ENCODE assay signal across 22 mouse cellular contexts in the genomic region with DNA sequence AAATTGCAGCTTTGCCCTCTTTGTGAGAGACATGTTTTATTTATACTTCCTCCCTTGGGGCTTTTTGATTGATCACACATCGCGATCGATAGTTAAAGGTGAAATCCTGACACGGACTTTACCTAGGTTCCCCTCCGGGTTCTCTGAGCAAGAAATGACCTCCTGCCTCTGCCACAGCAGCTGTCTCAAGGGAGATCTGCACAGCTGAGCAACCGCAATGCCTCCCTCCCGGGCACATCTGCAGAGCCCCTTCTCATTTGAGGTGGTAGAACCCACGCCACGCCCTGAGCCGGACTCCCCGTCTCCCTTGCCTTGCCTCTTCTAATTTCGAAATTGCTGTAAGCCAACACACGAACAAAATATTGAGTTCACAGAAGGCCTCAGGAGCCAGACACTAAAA.
A peak's percentile ranks its signal among the peaks of the same experiment; 100 is the strongest.
DNase-seq lines count a peak whose midpoint lies in the region; ATAC-seq and TF ChIP-seq lines count a peak whose summit lies in the region.
"Had no signal": no experiment of that assay in that cellular context is flagged by ENCODE, and none has a peak within 500 bp of the region (broad histone marks: within the 10 kb centered on the region; RNA-seq: fewer than 3 reads in every experiment).

No protein-coding gene starts in this region.

- no peaks in the 10 kb centered on the region for H3K4me1 ChIP-seq in forebrain, embryonic 14.5 days (ENCODE audit: control insufficient read depth, insufficient read depth, low read length)
- H3K4me1 ChIP-seq in forebrain, embryonic 12.5 days = peaks cover 3% of the 10 kb centered on the region; the same call in 1 of the 2 replicates
- H3K4me1 ChIP-seq in hindbrain, embryonic 11.5 days (replicated peaks; ENCODE audit: control insufficient read depth, insufficient read depth, low read length) = no peaks in the 10 kb centered on the region
- no peaks in the 10 kb centered on the region for H3K4me1 ChIP-seq in hindbrain, postnatal 0 days (ENCODE audit: insufficient read depth, low read length)
- peaks cover 14% of the 10 kb centered on the region for H3K4me1 ChIP-seq in neural tube, embryonic 13.5 days (replicated peaks)
- peaks cover 7% of the 10 kb centered on the region for H3K4me1 ChIP-seq in neural tube, embryonic 15.5 days
- H3K4me1 ChIP-seq: embryonic facial prominence, embryonic 12.5 days; embryonic facial prominence, embryonic 15.5 days; hindbrain, embryonic 15.5 days; intestine, embryonic 15.5 days had no signal

- peak; percentile 22 for DNase-seq in forebrain, embryonic 14.5 days (ENCODE audit: low spot score)
- peak; percentile 29 for DNase-seq in hindbrain, embryonic 11.5 days (ENCODE audit: low spot score)
- no peak for DNase-seq in hindbrain, postnatal 0 days (ENCODE audit: low spot score)
- peak; percentile 12 for DNase-seq in retina, postnatal 1 day
- no peak for DNase-seq in lung, postnatal 36 days
- DNase-seq: adrenal gland, postnatal 14 days; B cell, adult 2 months; cerebellum, adult 11 months; cerebellum, adult 2 months; cerebellum, adult 9-11 months; cerebellum, postnatal 25 days; gastrocnemius, postnatal 10 days; gastrocnemius, postnatal 36 days had no signal

- no peak for ATAC-seq in forebrain, embryonic 14.5 days
- no peak for ATAC-seq in forebrain, embryonic 12.5 days (ENCODE audit: low FRiP score)
- ATAC-seq in hindbrain, embryonic 11.5 days (ENCODE audit: low FRiP score) = no peak
- ATAC-seq in hindbrain, postnatal 0 days = no peak
- no peak for ATAC-seq in neural tube, embryonic 13.5 days (ENCODE audit: low read depth)
- no peak for ATAC-seq in neural tube, embryonic 15.5 days (ENCODE audit: low FRiP score)
- ATAC-seq: forebrain, embryonic 16.5 days; intestine, embryonic 15.5 days had no signal

- no peaks in the 10 kb centered on the region for H3K9me3 ChIP-seq in forebrain, embryonic 14.5 days (replicated peaks; ENCODE audit: control insufficient read depth, low read length)
- H3K9me3 ChIP-seq in forebrain, embryonic 12.5 days = no peaks in the 10 kb centered on the region
- H3K9me3 ChIP-seq in hindbrain, embryonic 11.5 days (ENCODE audit: control insufficient read depth, low read length) = no peaks in the 10 kb centered on the region
- H3K9me3 ChIP-seq in hindbrain, postnatal 0 days (ENCODE audit: low read length) = no peaks in the 10 kb centered on the region
- H3K9me3 ChIP-seq in neural tube, embryonic 13.5 days = no peaks in the 10 kb centered on the region
- no peaks in the 10 kb centered on the region for H3K9me3 ChIP-seq in neural tube, embryonic 15.5 days (replicated peaks)
- H3K9me3 ChIP-seq: embryonic facial prominence, embryonic 12.5 days; embryonic facial prominence, embryonic 15.5 days; hindbrain, embryonic 15.5 days; intestine, embryonic 15.5 days had no signal

- WGBS in forebrain, embryonic 14.5 days = 83% methylated on average over 13 of the region's 13 CpGs
- WGBS in forebrain, embryonic 12.5 days = 84% methylated on average over 13 of the region's 13 CpGs
- 76% methylated on average over 13 of the region's 13 CpGs for WGBS in hindbrain, embryonic 11.5 days
- WGBS in hindbrain, postnatal 0 days = 69% methylated on average over 13 of the region's 13 CpGs
- 50% methylated on average over 13 of the region's 13 CpGs for WGBS in neural tube, embryonic 13.5 days
- 44% methylated on average over 13 of the region's 13 CpGs for WGBS in neural tube, embryonic 15.5 days

- H3K27me3 ChIP-seq in forebrain, embryonic 14.5 days (replicated peaks; ENCODE audit: control insufficient read depth, insufficient read depth, low read length) = no peaks in the 10 kb centered on the region
- H3K27me3 ChIP-seq in forebrain, embryonic 12.5 days = no peaks in the 10 kb centered on the region
- H3K27me3 ChIP-seq in hindbrain, embryonic 11.5 days (ENCODE audit: control insufficient read depth, insufficient read depth, low read length) = no peaks in the 10 kb centered on the region
- H3K27me3 ChIP-seq in hindbrain, postnatal 0 days (ENCODE audit: insufficient read depth, low read length) = no peaks in the 10 kb centered on the region
- H3K27me3 ChIP-seq in neural tube, embryonic 13.5 days = no peaks in the 10 kb centered on the region
- H3K27me3 ChIP-seq in neural tube, embryonic 15.5 days (replicated peaks) = no peaks in the 10 kb centered on the region
- H3K27me3 ChIP-seq: embryonic facial prominence, embryonic 12.5 days; embryonic facial prominence, embryonic 15.5 days; hindbrain, embryonic 15.5 days; intestine, embryonic 15.5 days had no signal

- no peaks in the 10 kb centered on the region for H3K36me3 ChIP-seq in forebrain, embryonic 14.5 days (ENCODE audit: control insufficient read depth, insufficient read depth, low read length)
- H3K36me3 ChIP-seq in forebrain, embryonic 12.5 days (replicated peaks) = no peaks in the 10 kb centered on the region
- no peaks in the 10 kb centered on the region for H3K36me3 ChIP-seq in hindbrain, embryonic 11.5 days (ENCODE audit: control insufficient read depth, insufficient read depth, low read length)
- no peaks in the 10 kb centered on the region for H3K36me3 ChIP-seq in hindbrain, postnatal 0 days (ENCODE audit: insufficient read depth, low read length)
- no peaks in the 10 kb centered on the region for H3K36me3 ChIP-seq in neural tube, embryonic 13.5 days
- no peaks in the 10 kb centered on the region for H3K36me3 ChIP-seq in neural tube, embryonic 15.5 days
- H3K36me3 ChIP-seq: embryonic facial prominence, embryonic 12.5 days; embryonic facial prominence, embryonic 15.5 days; hindbrain, embryonic 15.5 days; intestine, embryonic 15.5 days had no signal

- H3K4me3 ChIP-seq in forebrain, embryonic 14.5 days (ENCODE audit: low read depth, low read length) = no peak overlapping the region
- H3K4me3 ChIP-seq in forebrain, embryonic 12.5 days (replicated peaks) = no peak overlapping the region
- H3K4me3 ChIP-seq in hindbrain, embryonic 11.5 days (ENCODE audit: low read depth, low read length) = no peak overlapping the region
- no peak overlapping the region for H3K4me3 ChIP-seq in hindbrain, postnatal 0 days (ENCODE audit: low read length)
- no peak overlapping the region for H3K4me3 ChIP-seq in neural tube, embryonic 13.5 days
- H3K4me3 ChIP-seq in neural tube, embryonic 15.5 days (replicated peaks) = no peak overlapping the region
- H3K4me3 ChIP-seq: embryonic facial prominence, embryonic 12.5 days; embryonic facial prominence, embryonic 15.5 days; hindbrain, embryonic 15.5 days; intestine, embryonic 15.5 days had no signal

- no peak overlapping the region for H3K9ac ChIP-seq in forebrain, embryonic 14.5 days (ENCODE audit: low read length)
- H3K9ac ChIP-seq in forebrain, embryonic 12.5 days = no peak overlapping the region
- no peak overlapping the region for H3K9ac ChIP-seq in hindbrain, embryonic 11.5 days (ENCODE audit: low read depth, low read length)
- H3K9ac ChIP-seq in hindbrain, postnatal 0 days (replicated peaks; ENCODE audit: low read length) = no peak overlapping the region
- H3K9ac ChIP-seq in neural tube, embryonic 13.5 days = no peak overlapping the region
- no peak overlapping the region for H3K9ac ChIP-seq in neural tube, embryonic 15.5 days (replicated peaks)
- H3K9ac ChIP-seq: embryonic facial prominence, embryonic 12.5 days; embryonic facial prominence, embryonic 15.5 days; hindbrain, embryonic 15.5 days; intestine, embryonic 15.5 days had no signal

- H3K27ac ChIP-seq in forebrain, embryonic 14.5 days (ENCODE audit: low read depth, low read length) = no peak overlapping the region
- H3K27ac ChIP-seq in forebrain, embryonic 12.5 days = no peak overlapping the region
- H3K27ac ChIP-seq in hindbrain, embryonic 11.5 days (ENCODE audit: low read depth, low read length) = no peak overlapping the region
- no peak overlapping the region for H3K27ac ChIP-seq in hindbrain, postnatal 0 days
- 0 out of 2 replicates have a peak overlapping the region, but pooled peaks have one; percentile 33 for H3K27ac ChIP-seq in neural tube, embryonic 13.5 days (replicated peaks)
- no peak overlapping the region for H3K27ac ChIP-seq in neural tube, embryonic 15.5 days (replicated peaks)
- H3K27ac ChIP-seq: embryonic facial prominence, embryonic 12.5 days; embryonic facial prominence, embryonic 15.5 days; hindbrain, embryonic 15.5 days; intestine, embryonic 15.5 days had no signal

- no peak overlapping the region for H3K4me2 ChIP-seq in forebrain, embryonic 14.5 days (ENCODE audit: low read length)
- no peak overlapping the region for H3K4me2 ChIP-seq in forebrain, embryonic 12.5 days
- H3K4me2 ChIP-seq in hindbrain, embryonic 11.5 days (replicated peaks; ENCODE audit: low read depth, low read length) = no peak overlapping the region
- no peak overlapping the region for H3K4me2 ChIP-seq in hindbrain, postnatal 0 days (ENCODE audit: low read depth, low read length)
- H3K4me2 ChIP-seq in neural tube, embryonic 13.5 days = no peak overlapping the region
- H3K4me2 ChIP-seq in neural tube, embryonic 15.5 days = no peak overlapping the region
- H3K4me2 ChIP-seq: embryonic facial prominence, embryonic 12.5 days; embryonic facial prominence, embryonic 15.5 days; heart, embryonic 11.5 days; hindbrain, embryonic 15.5 days; intestine, embryonic 15.5 days had no signal

- TF ChIP-seq CTCF in hindbrain, postnatal 0 days (IDR thresholded peaks at IDR 0.05; ENCODE audit: low read depth) = no peak

Comparison
In these comparisons a context has a peak if more than half of its experiments do, and no peak if none do; other contexts are left out.
1. DNase-seq: peak in forebrain, embryonic 14.5 days (single experiment), hindbrain, embryonic 11.5 days (single experiment) and retina, postnatal 1 day (single experiment); none in hindbrain, postnatal 0 days (single experiment) and lung, postnatal 36 days (single experiment).